Comparison of ENCODE assay signal across 8 mouse cellular contexts in genomic region chr2:35507191-35507511, GRCm38 (mm10). TPM values are rescaled to one million over a fixed set of nuclear protein-coding genes. Genes with fewer than 3 reads are reported as not detected.
A peak's percentile ranks its signal among the peaks of the same experiment; 100 is the strongest.
DNase-seq lines count a peak whose midpoint lies in the region; ATAC-seq and TF ChIP-seq lines count a peak whose summit lies in the region.

No protein-coding gene starts in this region.

- peak overlapping the region; percentile 80 for H3K27ac ChIP-seq in heart, adult 2 months
- H3K27ac ChIP-seq in MEL (ENCODE audit: control insufficient read depth, low read depth, low read length) = peak overlapping the region; percentile 98
- H3K27ac ChIP-seq in liver, embryonic 13.5 days = peak overlapping the region; percentile 94
- peak overlapping the region; percentile 83 for H3K27ac ChIP-seq in stomach, embryonic 15.5 days
- no peak overlapping the region for H3K27ac ChIP-seq in midbrain, embryonic 10.5 days (replicated peaks)

- peak overlapping the region; percentile 67 for H3K4me2 ChIP-seq in liver, embryonic 13.5 days
- no peak overlapping the region for H3K4me2 ChIP-seq in stomach, embryonic 15.5 days

- TF ChIP-seq CTCF in heart, adult 2 months (IDR thresholded peaks at IDR 0.05) = no peak
- TF ChIP-seq CTCF in MEL (IDR thresholded peaks at IDR 0.05 in 2 of 3, conservative IDR thresholded peaks at IDR 0.05 in 1 of 3; ENCODE audit: control insufficient read depth in 1 of 3, insufficient read depth in 1 of 3, low read depth in 2 of 3, low read length in 3 of 3, poor library complexity in 1 of 3, severe bottlenecking in 1 of 3) = no peak

- TF ChIP-seq EP300 in heart, adult 2 months (IDR thresholded peaks at IDR 0.05; ENCODE audit: insufficient read depth, low read depth, low read length) = no peak
- peak in 1 of 2 experiments; percentile 43; a peak in 3 of 4 replicates for TF ChIP-seq EP300 in MEL (IDR thresholded peaks at IDR 0.05; ENCODE audit: low read depth in 1 of 2, low read length in 2 of 2)

- no peaks in the 10 kb centered on the region for H3K79me2 ChIP-seq in heart, adult 2 months (replicated peaks; ENCODE audit: control insufficient read depth, insufficient read depth, low read length)
- no peaks in the 10 kb centered on the region; the same call in 1 of the 2 replicates for H3K79me2 ChIP-seq in MEL (ENCODE audit: control insufficient read depth, insufficient read depth, low read length, poor library complexity)

- intact Hi-C loops in heart, adult 2 months (cut with DNase I) = loop anchor here (2.0 kb wide), 1 partner anchor 46 kb away; no protein-coding TSS in a partner anchor
- intact Hi-C loops in heart, postnatal 25 days (cut with DNase I) = no loop called here

- H3K4me1 ChIP-seq in heart, adult 2 months (ENCODE audit: control insufficient read depth, insufficient read depth, low read length) = peaks cover 34% of the 10 kb centered on the region
- peaks cover 33 to 71% of the 10 kb centered on the region in 2 experiments for H3K4me1 ChIP-seq in MEL (ENCODE audit: control insufficient read depth in 1 of 2, insufficient read depth in 2 of 2, low read length in 2 of 2)
- H3K4me1 ChIP-seq in liver, embryonic 13.5 days (replicated peaks) = peaks cover 84% of the 10 kb centered on the region
- H3K4me1 ChIP-seq in stomach, embryonic 15.5 days = peaks cover 51% of the 10 kb centered on the region
- H3K4me1 ChIP-seq in midbrain, embryonic 10.5 days = peaks cover 37% of the 10 kb centered on the region

- H3K9ac ChIP-seq in heart, adult 2 months (ENCODE audit: low read depth, low read length) = no peak overlapping the region
- peak overlapping the region; percentile 56 for H3K9ac ChIP-seq in MEL (ENCODE audit: control insufficient read depth, low read depth, low read length, poor library complexity, severe bottlenecking)
- peak overlapping the region; percentile 63 for H3K9ac ChIP-seq in liver, embryonic 13.5 days
- H3K9ac ChIP-seq in stomach, embryonic 15.5 days = no peak overlapping the region

- H3K27me3 ChIP-seq in heart, adult 2 months (ENCODE audit: control insufficient read depth, insufficient read depth, low read length) = no peaks in the 10 kb centered on the region
- no peaks in the 10 kb centered on the region for H3K27me3 ChIP-seq in MEL (ENCODE audit: control insufficient read depth in 1 of 2, insufficient read depth in 2 of 2, low read length in 2 of 2)
- H3K27me3 ChIP-seq in liver, embryonic 13.5 days = no peaks in the 10 kb centered on the region
- no peaks in the 10 kb centered on the region for H3K27me3 ChIP-seq in stomach, embryonic 15.5 days (replicated peaks)
- no peaks in the 10 kb centered on the region for H3K27me3 ChIP-seq in midbrain, embryonic 10.5 days (ENCODE audit: low read depth, poor library complexity, severe bottlenecking)

- peak; percentile 66 for ATAC-seq in liver, embryonic 13.5 days (ENCODE audit: low read depth)
- ATAC-seq in stomach, embryonic 15.5 days (ENCODE audit: insufficient read depth, low FRiP score, low read depth) = 0 out of 2 replicates have a peak, but pooled peaks have one; percentile 4

- H3K36me3 ChIP-seq in heart, adult 2 months (ENCODE audit: control insufficient read depth, insufficient read depth, low read length) = no peaks in the 10 kb centered on the region
- H3K36me3 ChIP-seq in MEL (ENCODE audit: control insufficient read depth in 1 of 2, insufficient read depth in 2 of 2, low read length in 2 of 2) = peaks cover 0 to 63% of the 10 kb centered on the region in 2 experiments; a peak in 2 of 4 replicates
- no peaks in the 10 kb centered on the region for H3K36me3 ChIP-seq in liver, embryonic 13.5 days
- no peaks in the 10 kb centered on the region for H3K36me3 ChIP-seq in stomach, embryonic 15.5 days
- H3K36me3 ChIP-seq in midbrain, embryonic 10.5 days = no peaks in the 10 kb centered on the region

- TF ChIP-seq POLR2A in heart, adult 2 months (IDR thresholded peaks at IDR 0.05; ENCODE audit: insufficient read depth, low read depth, low read length) = no peak
- TF ChIP-seq POLR2A in MEL (IDR thresholded peaks at IDR 0.05; ENCODE audit: control insufficient read depth in 1 of 2, insufficient read depth in 1 of 2, low read depth in 1 of 2, low read length in 2 of 2, poor library complexity in 1 of 2) = peak; percentile 11 to 68; a peak in 2 of 4 replicates

- no peaks in the 10 kb centered on the region for H3K9me3 ChIP-seq in MEL (replicated peaks; ENCODE audit: insufficient read depth, low read length)
- H3K9me3 ChIP-seq in liver, embryonic 13.5 days (replicated peaks) = no peaks in the 10 kb centered on the region
- H3K9me3 ChIP-seq in stomach, embryonic 15.5 days = no peaks in the 10 kb centered on the region
- no peaks in the 10 kb centered on the region for H3K9me3 ChIP-seq in midbrain, embryonic 10.5 days (replicated peaks)

- DNase-seq in heart, adult 2 months = peak in 1 of 2 experiments; percentile 33
- no peak for DNase-seq in heart, postnatal 25 days (ENCODE audit: low spot score)
- DNase-seq in MEL (ENCODE audit: low read depth, low spot score) = peak; percentile 93
- DNase-seq in frontal cortex, postnatal 36 days (ENCODE audit: low spot score in 2 of 2) = peak; percentile 27 to 44
- peak; percentile 71 for DNase-seq in liver, embryonic 13.5 days
- no peak for DNase-seq in kidney, postnatal 10 days
- DNase-seq in midbrain, embryonic 10.5 days (ENCODE audit: low spot score) = no peak

- WGBS in heart, adult 2 months = 54% methylated on average over 9 of the region's 9 CpGs
- 10% methylated on average over 9 of the region's 9 CpGs for WGBS in liver, embryonic 13.5 days (ENCODE audit: insufficient replicate concordance)
- WGBS in stomach, embryonic 15.5 days = 36% methylated on average over 9 of the region's 9 CpGs
- 59% methylated on average over 9 of the region's 9 CpGs for WGBS in midbrain, embryonic 10.5 days

- no peak for TF ChIP-seq RAD21 in MEL (IDR thresholded peaks at IDR 0.05; ENCODE audit: low read depth, low read length)

- H3K4me3 ChIP-seq in heart, adult 2 months = no peak overlapping the region
- peak overlapping the region; percentile 14 to 15 for H3K4me3 ChIP-seq in MEL (ENCODE audit: control insufficient read depth in 1 of 2, insufficient read depth in 1 of 2, low read depth in 2 of 2, low read length in 2 of 2)
- H3K4me3 ChIP-seq in liver, embryonic 13.5 days (replicated peaks) = peak overlapping the region; percentile 35
- no peak overlapping the region for H3K4me3 ChIP-seq in stomach, embryonic 15.5 days (replicated peaks)
- H3K4me3 ChIP-seq in midbrain, embryonic 10.5 days = no peak overlapping the region

TF ChIP-seq in MEL, 35 proteins besides CTCF, POLR2A, EP300 and RAD21 (continues in another document):
- 0 out of 2 replicates have a peak, but pooled peaks have one; percentile 9 for TF ChIP-seq TAL1 (IDR thresholded peaks at IDR 0.05; ENCODE audit: low read length)
- no peak for TF ChIP-seq ZMIZ1 (IDR thresholded peaks at IDR 0.05; ENCODE audit: low read depth, low read length)
- TF ChIP-seq E2F4 (IDR thresholded peaks at IDR 0.05; ENCODE audit: borderline replicate concordance, low read depth, low read length) = no peak
- no peak for TF ChIP-seq UBTF (IDR thresholded peaks at IDR 0.05; ENCODE audit: borderline replicate concordance, insufficient read depth, low read depth, low read length)
- peak; percentile 97 for TF ChIP-seq USF1 (IDR thresholded peaks at IDR 0.05; ENCODE audit: low read depth, low read length)
- TF ChIP-seq HCFC1 (IDR thresholded peaks at IDR 0.05; ENCODE audit: low read depth, low read length) = no peak
- no peak for TF ChIP-seq NRF1 (IDR thresholded peaks at IDR 0.05; ENCODE audit: insufficient read depth, low read depth, low read length, poor library complexity, severe bottlenecking)
- no peak for TF ChIP-seq SMC3 (IDR thresholded peaks at IDR 0.05; ENCODE audit: low read depth, low read length)
- peak; percentile 85 to 89 for TF ChIP-seq USF2 (IDR thresholded peaks at IDR 0.05; ENCODE audit: borderline replicate concordance in 1 of 2, insufficient read depth in 1 of 2, low read depth in 1 of 2, low read length in 2 of 2)
- TF ChIP-seq NELFE (IDR thresholded peaks at IDR 0.05; ENCODE audit: low read depth, low read length) = peak; percentile 57
- 0 out of 2 replicates have a peak, but pooled peaks have one; percentile 22 for TF ChIP-seq SIN3A (IDR thresholded peaks at IDR 0.05; ENCODE audit: low read length)
- no peak for TF ChIP-seq MAFK (IDR thresholded peaks at IDR 0.05; ENCODE audit: borderline replicate concordance, low read depth, low read length)
- peak; percentile 88 for TF ChIP-seq TBP (IDR thresholded peaks at IDR 0.05; ENCODE audit: low read depth, low read length)
- TF ChIP-seq ZC3H11A (IDR thresholded peaks at IDR 0.05; ENCODE audit: low read depth, low read length) = no peak
- 0 out of 2 replicates have a peak, but pooled peaks have one; percentile 3 for TF ChIP-seq GATA1 (IDR thresholded peaks at IDR 0.05; ENCODE audit: low read depth, low read length)
- TF ChIP-seq CHD2 (IDR thresholded peaks at IDR 0.05; ENCODE audit: low read length) = no peak
- peak; percentile 58 for TF ChIP-seq ETS1 (IDR thresholded peaks at IDR 0.05; ENCODE audit: low read depth, low read length)
- 0 out of 2 replicates have a peak, but pooled peaks have one; percentile 30 for TF ChIP-seq CHD1 (IDR thresholded peaks at IDR 0.05; ENCODE audit: low read depth, low read length)

RNA-seq across cellular contexts. Expression of gene Ggta1, which starts 44.1 kb away (rescaled TPM):
- total RNA-seq in heart, adult 2 months (2021) = 10 to 100 TPM; 15.4 to 15.5 TPM
- 8.6 and 16.0 TPM in 2 replicates for polyA plus RNA-seq in heart, adult 2 months (2012; rRNA removed)
- total RNA-seq in heart, postnatal 25 days (2021) = 10 to 100 TPM; 20.4 to 23.7 TPM
- total RNA-seq in MEL (2012; rRNA removed) = 23.6 and 30.7 TPM in 2 replicates
- 10 to 100 TPM in 1 of 2 experiments, not detected in 1; 29.2 TPM for polyA plus RNA-seq in MEL (2012; ENCODE audit: insufficient read depth in 1 of 2, insufficient read length in 2 of 2, low read depth in 1 of 2, low replicate concordance in 2 of 2, missing spikeins in 1 of 2)
- 7.8 and 9.4 TPM in 2 replicates for polyA plus RNA-seq in liver, embryonic 13.5 days (2015; fragmentation: Nextera tagmentation; extraction: Ambion mirVana)
- 26.7 and 28.6 TPM in 2 replicates for polyA plus RNA-seq in stomach, embryonic 15.5 days (2015; fragmentation: Nextera tagmentation; extraction: Ambion mirVana)
- 5.0 and 6.0 TPM in 2 replicates for polyA plus RNA-seq in midbrain, embryonic 10.5 days (2016; fragmentation: Nextera tagmentation; extraction: Ambion mirVana)

RNA-seq across cellular contexts. Expression of gene Dab2ip, which starts 50.9 kb away (rescaled TPM):
- 10 to 100 TPM; 45.6 to 47.9 TPM for total RNA-seq in heart, adult 2 months (2021)
- 34.5 and 37.5 TPM in 2 replicates for polyA plus RNA-seq in heart, adult 2 months (2012; rRNA removed)
- total RNA-seq in heart, postnatal 25 days (2021) = 10 to 100 TPM; 46.0 to 52.1 TPM
- total RNA-seq in MEL (2012; rRNA removed) = 2.5 and 4.0 TPM in 2 replicates
- 1 to 10 TPM in 1 of 2 experiments, not detected in 1; 9.9 TPM for polyA plus RNA-seq in MEL (2012; ENCODE audit: insufficient read depth in 1 of 2, insufficient read length in 2 of 2, low read depth in 1 of 2, low replicate concordance in 2 of 2, missing spikeins in 1 of 2)
- polyA plus RNA-seq in liver, embryonic 13.5 days (2015; fragmentation: Nextera tagmentation; extraction: Ambion mirVana) = 5.2 and 6.7 TPM in 2 replicates
- polyA plus RNA-seq in stomach, embryonic 15.5 days (2015; fragmentation: Nextera tagmentation; extraction: Ambion mirVana) = 60.0 and 62.5 TPM in 2 replicates
- polyA plus RNA-seq in midbrain, embryonic 10.5 days (2016; fragmentation: Nextera tagmentation; extraction: Ambion mirVana) = 19.7 and 24.7 TPM in 2 replicates

Comparison
In these comparisons a context has a peak if more than half of its experiments do, and no peak if none do; other contexts are left out.
1. DNase-seq: peak in MEL (single experiment), frontal cortex, postnatal 36 days (2 of 2) and liver, embryonic 13.5 days (single experiment); none in heart, postnatal 25 days (single experiment), kidney, postnatal 10 days (single experiment) and midbrain, embryonic 10.5 days (single experiment).
2. H3K4me3 ChIP-seq: peak in MEL (2 of 2) and liver, embryonic 13.5 days (single experiment); none in heart, adult 2 months (single experiment), stomach, embryonic 15.5 days (single experiment) and midbrain, embryonic 10.5 days (single experiment).
3. H3K9ac ChIP-seq: peak in MEL (single experiment) and liver, embryonic 13.5 days (single experiment); none in heart, adult 2 months (single experiment) and stomach, embryonic 15.5 days (single experiment).